Mouse (Mus musculus) neural tube, embryonic 13.5 days (tissue): ENCODE measurements around the gene Casp2. TPM values are rescaled to one million over a fixed set of nuclear protein-coding genes. Genes with fewer than 3 reads are reported as not detected.

Experiments
- ATAC-seq: fragments of 200-750 bp; cut with Nextera tagmentation; 2 replicates; pipeline ENCODE4 v1.8.0; 2017; ENCODE audit warnings: low read depth, mild to moderate bottlenecking, moderate TSS enrichment, moderate library complexity
- H3K27ac ChIP-seq: fragments of 300-500 bp; sonication (generic); replicated peaks from 2 replicates; pipeline ENCODE4 v1.5.1; 2015; ENCODE audit warnings: moderate library complexity, mild to moderate bottlenecking, inconsistent platforms
- H3K27me3 ChIP-seq: fragments of 300-500 bp; sonication (generic); 2 replicates; pipeline ENCODE4 v1.6.1; 2015; ENCODE audit warnings: mild to moderate bottlenecking, inconsistent platforms
- H3K36me3 ChIP-seq: fragments of 300-500 bp; sonication (generic); 2 replicates; pipeline ENCODE4 v1.6.1; 2015; ENCODE audit warnings: mild to moderate bottlenecking, inconsistent platforms
- H3K4me1 ChIP-seq: fragments of 300-500 bp; sonication (generic); replicated peaks from 2 replicates; pipeline ENCODE4 v1.6.1; 2015; ENCODE audit warnings: inconsistent platforms
- H3K4me2 ChIP-seq: fragments of 300-500 bp; sonication (generic); 2 replicates; pipeline ENCODE4 v1.6.1; 2015; ENCODE audit warnings: inconsistent platforms, mild to moderate bottlenecking, moderate library complexity
- H3K4me3 ChIP-seq: fragments of 300-500 bp; sonication (generic); 2 replicates; pipeline ENCODE4 v1.5.1; 2015; ENCODE audit warnings: mild to moderate bottlenecking, inconsistent platforms
- H3K9ac ChIP-seq: fragments of 300-500 bp; sonication (generic); 2 replicates; pipeline ENCODE4 v1.6.1; 2015; ENCODE audit warnings: moderate library complexity, mild to moderate bottlenecking, inconsistent platforms
- H3K9me3 ChIP-seq: fragments of 300-500 bp; sonication (generic); 2 replicates; pipeline ENCODE4 v1.6.1; 2016; ENCODE audit warnings: inconsistent platforms
- WGBS: fragments of 180-500 bp; shearing (Covaris S2); methylation state at CpG from one replicate; pipeline ENCODE4 v1.1.7; 2015; 5-methylcytosine and 5-hydroxymethylcytosine counted together
- polyA plus RNA-seq: library from polyadenylated mRNA; unstranded; fragments of >200 nt; fragmentation: Nextera tagmentation; extraction: Ambion mirVana; gene quantifications from 2 replicates; pipeline ENCODE4 v1.2.1, GENCODE M21; 2015

Casp2 gene
- polyA plus RNA-seq: 39.1 and 45.5 TPM in 2 replicates

DNA sequence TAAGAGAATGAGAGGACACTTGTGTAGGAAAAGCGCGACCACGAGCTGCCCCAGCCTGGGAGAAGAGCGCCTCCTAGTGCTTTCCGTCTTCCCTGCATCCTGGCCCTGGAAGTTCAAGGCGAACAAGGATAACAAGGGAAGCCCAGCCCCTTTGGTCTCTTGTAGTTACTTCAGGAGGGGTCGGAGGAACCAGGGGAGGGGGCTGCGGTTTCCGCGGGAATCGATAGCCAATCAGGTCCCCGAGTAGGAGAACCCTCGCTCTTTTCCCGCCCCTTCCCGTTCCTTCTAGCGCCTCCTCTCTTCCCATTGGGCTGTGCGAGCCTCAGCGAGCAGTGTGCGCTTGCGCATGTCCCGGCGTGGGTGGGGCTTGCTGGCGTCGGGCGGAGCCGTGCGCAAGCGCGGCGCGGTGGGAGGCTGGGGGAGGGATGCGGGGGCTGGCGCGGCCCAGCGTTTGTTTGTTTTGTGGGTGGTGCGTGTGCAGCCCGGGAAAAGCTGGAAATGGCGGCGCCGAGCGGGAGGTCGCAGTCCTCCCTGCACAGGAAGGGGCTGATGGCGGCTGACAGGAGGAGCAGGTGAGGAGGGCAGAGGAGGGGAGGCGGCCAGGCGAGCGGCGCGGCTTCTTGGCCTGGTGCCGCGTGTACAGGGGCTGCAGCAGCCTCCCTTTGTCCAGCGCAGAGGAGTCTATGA is at the start of gene Casp2:
TSS of gene Casp2 (plus strand) at position 360 of the 687 bp plus-strand sequence.
- Histone ChIP-seq H3K27me3 (0 out of 2 replicates have a peak, but pooled peaks cover 6% of the 10 kb centered on the region), H3K36me3 (peaks cover 26% of the 10 kb centered on the region), H3K4me3 (peak within 1 kb of the TSS; percentile 92), H3K9ac (peak within 1 kb of the TSS; percentile 96), H3K4me2 (peak within 1 kb of the TSS; percentile 98), H3K27ac (peak within 1 kb of the TSS; percentile 92), H3K4me1 (peaks cover 25% of the 10 kb centered on the region), H3K9me3 (no peaks in the 10 kb centered on the region)
- WGBS: under 1% methylated on average over 49 of the region's 51 CpGs
- peak; percentile 100 for ATAC-seq

- no peak within 1 kb of the TSS for H3K27ac ChIP-seq
- 89% methylated on average over 2 of the region's 2 CpGs for WGBS
- H3K9me3 ChIP-seq: no peaks in the 10 kb centered on the region
- no peaks in the 10 kb centered on the region for H3K27me3 ChIP-seq
- no peak for ATAC-seq
- H3K9ac ChIP-seq: no peak within 1 kb of the TSS
- H3K4me3 ChIP-seq: no peak within 1 kb of the TSS
- H3K36me3 ChIP-seq: no peaks in the 10 kb centered on the region
- no peaks in the 10 kb centered on the region for H3K4me1 ChIP-seq
- no peak within 1 kb of the TSS for H3K4me2 ChIP-seq
These were observed 49.8 kb upstream of the Casp2 start, which contains the start of gene Tas2r144 for GRCm38 (mm10) chr6:42215028-42215427. Gene Tas2r144 (plus strand): TSS chr6:42215328.

- Histone ChIP-seq H3K4me2 (no peak overlapping the region), H3K27me3 (no peaks in the 10 kb centered on the region), H3K27ac (no peak overlapping the region), H3K4me1 (no peaks in the 10 kb centered on the region), H3K9ac (no peak overlapping the region), H3K4me3 (no peak overlapping the region), H3K9me3 (no peaks in the 10 kb centered on the region), H3K36me3 (no peaks in the 10 kb centered on the region)
- WGBS: 59% methylated on average over 3 of the region's 3 CpGs
- ATAC-seq: peak; percentile 72; the same call in 1 of the 2 replicates
These were observed 42.5 kb upstream of the Casp2 start for GRCm38 (mm10) chr6:42222286-42222685.

DNA sequence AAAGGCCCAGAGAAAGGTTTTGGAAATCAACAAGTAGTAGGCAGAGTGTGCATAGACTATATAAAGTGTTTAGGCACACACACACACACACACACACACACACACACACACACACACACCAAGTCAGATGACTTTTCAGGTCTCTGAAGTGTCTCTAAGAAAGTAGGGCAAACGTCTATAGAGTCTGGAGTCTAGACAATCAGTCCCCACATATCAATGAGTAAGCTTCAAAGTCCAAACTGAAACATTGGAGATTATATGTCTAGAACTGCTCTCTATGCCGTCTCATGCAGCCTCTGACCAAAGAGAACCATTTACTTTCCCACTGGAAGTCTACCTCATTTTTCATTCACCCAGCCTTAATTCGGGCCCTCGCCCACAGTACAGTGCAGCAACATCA is 39.7 kb upstream of the Casp2 start:
- no peaks in the 10 kb centered on the region for H3K4me1 ChIP-seq
- H3K9ac ChIP-seq: no peak overlapping the region
- no peaks in the 10 kb centered on the region for H3K9me3 ChIP-seq
- no peaks in the 10 kb centered on the region for H3K27me3 ChIP-seq
- 77% methylated on average over 4 of the region's 4 CpGs for WGBS
- H3K4me2 ChIP-seq: no peak overlapping the region
- no peak for ATAC-seq
- H3K27ac ChIP-seq: no peak overlapping the region
- no peaks in the 10 kb centered on the region for H3K36me3 ChIP-seq
- H3K4me3 ChIP-seq: no peak overlapping the region

GRCm38 (mm10) chr6:42227240-42228101 is 37.3 kb upstream of the Casp2 start:
- Histone ChIP-seq H3K4me2 (no peak overlapping the region), H3K27me3 (no peaks in the 10 kb centered on the region), H3K4me3 (no peak overlapping the region), H3K4me1 (no peaks in the 10 kb centered on the region), H3K36me3 (no peaks in the 10 kb centered on the region), H3K9ac (no peak overlapping the region), H3K27ac (no peak overlapping the region), H3K9me3 (no peaks in the 10 kb centered on the region)
- WGBS: 34% methylated on average over 17 of the region's 17 CpGs
- no peak for ATAC-seq

DNA sequence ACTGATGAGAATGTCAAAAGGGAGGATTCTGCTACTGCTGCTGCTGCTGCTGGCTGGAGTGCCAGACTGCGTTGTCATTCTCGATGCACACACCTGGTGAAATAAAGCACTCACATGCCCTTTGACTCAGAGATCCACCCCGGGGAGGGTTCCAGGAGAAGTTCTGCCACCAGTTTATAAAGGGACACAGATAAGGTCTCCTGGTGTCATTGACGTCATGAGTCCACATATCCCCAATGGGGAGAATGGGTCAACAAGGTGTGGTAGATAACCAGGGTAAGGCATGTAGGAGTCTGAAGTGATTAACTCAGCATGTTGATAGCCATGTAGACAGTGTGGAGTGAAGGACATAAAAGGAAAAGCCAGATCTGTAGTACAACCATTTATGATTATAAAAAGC is 35.2 kb upstream of the Casp2 start:
- no peak overlapping the region for H3K9ac ChIP-seq
- 81% methylated on average over 4 of the region's 4 CpGs for WGBS

GRCm38 (mm10) chr6:42231191-42231590 is 33.6 kb upstream of the Casp2 start:
- Histone ChIP-seq H3K9ac (no peak overlapping the region), H3K36me3 (no peaks in the 10 kb centered on the region), H3K27me3 (no peaks in the 10 kb centered on the region), H3K27ac (no peak overlapping the region), H3K4me1 (no peaks in the 10 kb centered on the region), H3K4me3 (no peak overlapping the region), H3K9me3 (no peaks in the 10 kb centered on the region), H3K4me2 (no peak overlapping the region)
- ATAC-seq: no peak
- WGBS: 90% methylated on average over 3 of the region's 3 CpGs

More for the DNA sequence above, 35.2 kb upstream of the Casp2 start:
- Histone ChIP-seq H3K27ac (no peak overlapping the region), H3K4me2 (no peak overlapping the region), H3K27me3 (no peaks in the 10 kb centered on the region), H3K4me1 (no peaks in the 10 kb centered on the region), H3K36me3 (no peaks in the 10 kb centered on the region), H3K4me3 (no peak overlapping the region), H3K9me3 (no peaks in the 10 kb centered on the region)
- ATAC-seq: no peak

- Histone ChIP-seq H3K4me2 (no peak overlapping the region), H3K27me3 (no peaks in the 10 kb centered on the region), H3K9me3 (no peaks in the 10 kb centered on the region), H3K36me3 (no peaks in the 10 kb centered on the region), H3K9ac (no peak overlapping the region), H3K4me1 (no peaks in the 10 kb centered on the region), H3K27ac (no peak overlapping the region), H3K4me3 (no peak overlapping the region)
- 78% methylated on average over 6 of the region's 6 CpGs for WGBS
- ATAC-seq: no peak
These were observed 27.4 kb upstream of the Casp2 start for GRCm38 (mm10) chr6:42237276-42237805.

DNA sequence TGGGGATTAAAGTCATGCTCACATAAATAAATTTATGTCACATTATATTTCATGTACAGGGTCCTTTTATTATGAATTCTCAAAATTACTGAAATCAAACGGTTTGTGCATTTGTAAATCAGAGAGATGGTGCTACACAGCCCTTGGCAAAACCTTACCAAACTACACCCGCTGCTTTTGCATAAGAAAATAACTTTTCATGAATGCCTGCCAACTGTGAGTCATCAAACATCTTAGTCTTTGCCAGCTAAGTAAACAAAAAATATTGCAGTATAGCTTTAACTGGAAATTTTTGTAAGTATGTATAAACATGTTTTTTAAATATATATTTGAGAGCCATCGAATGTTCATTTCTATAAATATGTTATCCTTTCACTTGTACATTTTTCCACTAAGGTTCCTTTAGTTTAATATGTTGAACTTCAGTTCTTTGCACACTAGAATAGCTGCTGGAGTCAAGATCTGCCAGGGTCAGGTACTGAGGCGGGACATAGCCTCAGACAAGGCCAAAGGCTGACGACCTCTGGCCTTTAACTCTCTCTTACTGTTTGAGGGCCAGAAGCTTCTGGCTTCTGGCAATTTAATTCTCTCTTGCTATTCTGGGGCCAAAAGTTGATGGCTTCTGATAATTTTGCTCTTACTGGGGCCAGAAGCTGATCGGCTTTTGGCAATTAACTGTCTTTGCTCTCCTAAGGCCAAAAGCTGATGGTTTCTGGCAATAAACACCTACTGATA is 23.3 kb upstream of the Casp2 start:
- Histone ChIP-seq H3K4me3 (no peak overlapping the region), H3K36me3 (no peaks in the 10 kb centered on the region), H3K27me3 (peaks cover 5% of the 10 kb centered on the region; the same call in 1 of the 2 replicates), H3K27ac (no peak overlapping the region), H3K9ac (no peak overlapping the region), H3K4me1 (peaks cover 7% of the 10 kb centered on the region), H3K9me3 (no peaks in the 10 kb centered on the region), H3K4me2 (no peak overlapping the region)
- 82% methylated on average over 6 of the region's 6 CpGs for WGBS
- no peak for ATAC-seq

DNA sequence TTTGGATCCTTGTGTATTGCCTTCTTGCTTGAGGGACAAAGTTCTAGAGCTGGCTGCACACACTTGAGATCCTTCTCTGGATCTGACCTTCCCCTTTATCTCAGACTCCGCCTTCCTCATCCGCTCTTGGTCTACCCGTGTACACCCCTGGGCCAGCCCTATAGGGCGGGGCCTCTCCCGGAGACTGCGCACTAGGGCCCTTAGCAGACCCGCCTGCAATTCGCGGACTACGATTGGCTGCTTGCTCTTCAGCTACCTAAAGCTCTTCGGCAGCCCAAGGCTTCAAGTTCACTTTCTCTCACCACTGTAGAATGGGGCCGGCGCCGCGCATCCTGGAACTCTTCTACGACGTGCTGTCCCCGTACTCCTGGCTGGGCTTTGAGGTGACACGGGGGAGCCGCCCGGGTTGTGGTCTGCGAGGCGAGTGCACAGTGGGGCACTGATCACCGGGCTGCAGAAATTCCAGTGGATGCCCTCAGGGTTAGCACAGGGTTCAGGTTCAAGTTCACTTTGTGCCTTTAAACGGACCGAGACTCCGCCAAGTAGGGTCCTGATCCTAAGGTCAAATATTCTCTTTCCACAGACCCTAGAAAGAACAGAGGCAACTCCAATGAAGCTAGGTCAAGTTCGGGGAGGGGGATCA is 19.0 kb upstream of the Casp2 start, which contains the start of gene Gstk1:
TSS of gene Gstk1 (plus strand) at position 225 of the 643 bp plus-strand sequence.
- Histone ChIP-seq H3K36me3 (no peaks in the 10 kb centered on the region), H3K27ac (no peak within 1 kb of the TSS), H3K4me1 (peaks cover 8% of the 10 kb centered on the region), H3K27me3 (peaks cover 13% of the 10 kb centered on the region; the same call in 1 of the 2 replicates), H3K4me3 (peak within 1 kb of the TSS; percentile 48), H3K4me2 (peak within 1 kb of the TSS; percentile 73), H3K9me3 (no peaks in the 10 kb centered on the region), H3K9ac (peak within 1 kb of the TSS; percentile 58)
- 3% methylated on average over 28 of the region's 28 CpGs for WGBS
- ATAC-seq: peak; percentile 100

DNA sequence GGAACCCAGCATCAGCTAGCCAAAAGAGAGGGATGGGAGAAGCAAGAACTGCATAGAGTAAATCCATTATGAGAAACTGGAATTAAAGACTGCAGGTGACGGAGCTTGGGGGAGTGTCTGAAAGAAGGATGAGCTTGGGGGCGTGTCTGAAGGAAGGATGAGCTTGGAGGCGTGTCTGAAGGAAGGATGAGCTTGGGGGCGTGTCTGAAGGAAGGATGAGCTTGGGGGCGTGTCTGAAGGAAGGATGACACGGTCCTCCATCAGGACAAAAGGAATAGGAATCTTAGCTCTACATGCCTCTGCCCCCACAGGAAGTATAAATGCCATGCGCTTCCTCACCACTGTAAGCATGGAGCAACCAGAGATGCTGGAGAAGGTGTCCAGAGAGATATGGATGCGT is 17.6 kb upstream of the Casp2 start:
- WGBS: 8% methylated on average over 8 of the region's 8 CpGs
- peak overlapping the region; percentile 19 for H3K4me3 ChIP-seq
- no peaks in the 10 kb centered on the region for H3K9me3 ChIP-seq
- peak overlapping the region; percentile 18; the same call in 1 of the 2 replicates for H3K9ac ChIP-seq
- H3K27me3 ChIP-seq: peaks cover 13% of the 10 kb centered on the region; the same call in 1 of the 2 replicates
- no peak overlapping the region for H3K27ac ChIP-seq
- peak; percentile 32; the same call in 1 of the 2 replicates for ATAC-seq
- H3K4me2 ChIP-seq: peak overlapping the region; percentile 33
- no peaks in the 10 kb centered on the region for H3K36me3 ChIP-seq
- H3K4me1 ChIP-seq: peaks cover 8% of the 10 kb centered on the region
